In the genomic region with DNA sequence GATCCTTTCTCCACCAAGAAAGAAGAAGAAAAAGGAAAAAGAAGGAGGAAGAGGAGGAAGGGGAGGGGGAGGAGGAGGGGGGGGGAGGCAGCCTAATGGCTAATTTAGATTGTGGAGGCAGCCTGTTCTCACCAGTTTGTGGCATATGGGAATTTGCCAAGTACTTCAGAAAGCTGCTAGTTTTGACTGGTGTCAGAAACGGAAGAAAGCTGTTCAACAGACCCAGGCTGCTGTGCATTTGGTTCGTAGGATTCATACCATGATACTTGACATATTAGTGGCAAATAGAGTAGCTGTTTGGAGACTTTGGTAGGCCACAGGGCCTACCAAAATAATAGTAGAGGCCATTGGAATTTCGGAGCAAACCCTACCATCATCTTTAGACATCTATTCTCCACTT, we compare ENCODE assay signal across 20 mouse cellular contexts. TPM values are rescaled to one million over a fixed set of nuclear protein-coding genes. Genes with fewer than 3 reads are reported as not detected.
DNase-seq lines count a peak whose midpoint lies in the region; ATAC-seq and TF ChIP-seq lines count a peak whose summit lies in the region.
"Had no signal": no experiment of that assay in that cellular context is flagged by ENCODE, and none has a peak within 500 bp of the region (broad histone marks: within the 10 kb centered on the region; RNA-seq: fewer than 3 reads in every experiment).

No protein-coding gene starts in this region.

- H3K36me3 ChIP-seq in forebrain, postnatal 0 days (ENCODE audit: insufficient read depth), result no peaks in the 10 kb centered on the region
- no peaks in the 10 kb centered on the region for H3K36me3 ChIP-seq in forebrain, embryonic 13.5 days (ENCODE audit: poor library complexity, severe bottlenecking)
- H3K36me3 ChIP-seq in lung, postnatal 0 days (ENCODE audit: insufficient read depth, low read length), result no peaks in the 10 kb centered on the region
- H3K36me3 ChIP-seq: embryonic facial prominence, embryonic 13.5 days; forebrain, embryonic 15.5 days; heart, embryonic 15.5 days; hindbrain, embryonic 13.5 days had no signal

- no peak overlapping the region for H3K4me2 ChIP-seq in forebrain, postnatal 0 days (ENCODE audit: low read depth)
- no peak overlapping the region for H3K4me2 ChIP-seq in forebrain, embryonic 13.5 days
- no peak overlapping the region for H3K4me2 ChIP-seq in lung, postnatal 0 days (replicated peaks; ENCODE audit: low read depth, low read length)
- H3K4me2 ChIP-seq: embryonic facial prominence, embryonic 13.5 days; forebrain, embryonic 15.5 days; heart, embryonic 11.5 days; heart, embryonic 15.5 days; hindbrain, embryonic 13.5 days had no signal

- DNase-seq in forebrain, postnatal 0 days, result peak; percentile 10
- peak; percentile 15 for DNase-seq in layer of hippocampus, adult 11-12 months (ENCODE audit: low spot score)
- no peak for DNase-seq in layer of hippocampus, postnatal 25 days (ENCODE audit: extremely low spot score in 1 of 2, low spot score in 1 of 2)
- peak; percentile 40 for DNase-seq in lung, postnatal 0 days (ENCODE audit: low spot score)
- no peak for DNase-seq in lung, adult 18-20 months
- peak; percentile 6 to 26 for DNase-seq in lung, postnatal 4 days
- no peak for DNase-seq in spleen, adult 12 weeks (ENCODE audit: low spot score)
- DNase-seq: adrenal gland, postnatal 10 days; cerebellum, adult 18-20 months; cerebellum, adult 9-11 months; cerebellum, postnatal 36 days; gastrocnemius, postnatal 10 days; heart, adult 18-20 months; heart, postnatal 14 days had no signal

- H3K4me1 ChIP-seq in forebrain, postnatal 0 days (ENCODE audit: insufficient read depth), result peaks cover 3% of the 10 kb centered on the region; the same call in 1 of the 2 replicates
- H3K4me1 ChIP-seq in forebrain, embryonic 13.5 days, result peaks cover 4% of the 10 kb centered on the region; the same call in 1 of the 2 replicates
- H3K4me1 ChIP-seq in lung, postnatal 0 days (ENCODE audit: insufficient read depth, low read depth, low read length), result no peaks in the 10 kb centered on the region
- H3K4me1 ChIP-seq: embryonic facial prominence, embryonic 13.5 days; hindbrain, embryonic 13.5 days had no signal

- no peaks in the 10 kb centered on the region for H3K27me3 ChIP-seq in forebrain, postnatal 0 days (ENCODE audit: insufficient read depth, low read length)
- no peaks in the 10 kb centered on the region for H3K27me3 ChIP-seq in forebrain, embryonic 13.5 days
- H3K27me3 ChIP-seq in lung, postnatal 0 days (replicated peaks; ENCODE audit: insufficient read depth, low read length), result no peaks in the 10 kb centered on the region
- H3K27me3 ChIP-seq: embryonic facial prominence, embryonic 13.5 days; forebrain, embryonic 15.5 days; heart, embryonic 15.5 days; hindbrain, embryonic 13.5 days had no signal

- no peak for ATAC-seq in forebrain, postnatal 0 days
- no peak for ATAC-seq in forebrain, embryonic 13.5 days
- no peak for ATAC-seq in lung, postnatal 0 days
- ATAC-seq: forebrain, embryonic 15.5 days had no signal

- no peak for TF ChIP-seq EP300 in lung, postnatal 0 days (IDR thresholded peaks at IDR 0.05)

- H3K27ac ChIP-seq in forebrain, postnatal 0 days (ENCODE audit: low read depth, low read length), result no peak overlapping the region
- no peak overlapping the region for H3K27ac ChIP-seq in forebrain, embryonic 13.5 days
- H3K27ac ChIP-seq in lung, postnatal 0 days (ENCODE audit: low read length), result no peak overlapping the region
- H3K27ac ChIP-seq: embryonic facial prominence, embryonic 13.5 days; forebrain, embryonic 15.5 days; heart, embryonic 15.5 days; hindbrain, embryonic 13.5 days had no signal

- TF ChIP-seq CTCF in forebrain, postnatal 0 days (IDR thresholded peaks at IDR 0.05; ENCODE audit: low read depth), result no peak
- TF ChIP-seq CTCF in lung, postnatal 0 days (IDR thresholded peaks at IDR 0.05), result no peak

- no peak overlapping the region for H3K9ac ChIP-seq in forebrain, postnatal 0 days
- no peak overlapping the region for H3K9ac ChIP-seq in forebrain, embryonic 13.5 days
- no peak overlapping the region for H3K9ac ChIP-seq in lung, postnatal 0 days (replicated peaks; ENCODE audit: low read depth)
- H3K9ac ChIP-seq: embryonic facial prominence, embryonic 13.5 days; forebrain, embryonic 15.5 days; heart, embryonic 15.5 days; hindbrain, embryonic 13.5 days had no signal

- H3K4me3 ChIP-seq in forebrain, postnatal 0 days (ENCODE audit: low read depth, low read length), result no peak overlapping the region
- no peak overlapping the region for H3K4me3 ChIP-seq in forebrain, embryonic 13.5 days
- H3K4me3 ChIP-seq in lung, postnatal 0 days (ENCODE audit: low read depth, low read length), result no peak overlapping the region
- H3K4me3 ChIP-seq: embryonic facial prominence, embryonic 13.5 days; forebrain, embryonic 15.5 days; heart, embryonic 15.5 days; hindbrain, embryonic 13.5 days had no signal

- WGBS in forebrain, postnatal 0 days, result 77% methylated on average over 3 of the region's 3 CpGs
- WGBS in forebrain, embryonic 13.5 days, result 83% methylated on average over 3 of the region's 3 CpGs
- WGBS in lung, postnatal 0 days, result 59% methylated on average over 3 of the region's 3 CpGs

- no peaks in the 10 kb centered on the region for H3K9me3 ChIP-seq in forebrain, postnatal 0 days (ENCODE audit: low read length)
- H3K9me3 ChIP-seq in forebrain, embryonic 13.5 days (replicated peaks), result no peaks in the 10 kb centered on the region; the same call in 1 of the 2 replicates
- no peaks in the 10 kb centered on the region for H3K9me3 ChIP-seq in lung, postnatal 0 days (ENCODE audit: low read length)
- H3K9me3 ChIP-seq: embryonic facial prominence, embryonic 13.5 days; forebrain, embryonic 15.5 days; heart, embryonic 15.5 days; hindbrain, embryonic 13.5 days had no signal

RNA-seq across cellular contexts. Expression of a gene that starts 53.3 kb away (rescaled TPM):
- 159 and 177 TPM in 2 replicates for total RNA-seq in forebrain, postnatal 0 days (2014; rRNA removed)
- polyA plus RNA-seq in forebrain, postnatal 0 days (2015; fragmentation: Nextera tagmentation; extraction: Ambion mirVana), result 121 and 146 TPM in 2 replicates
- polyA plus RNA-seq in forebrain, embryonic 13.5 days (2015; fragmentation: Nextera tagmentation; extraction: Ambion mirVana), result 125 and 130 TPM in 2 replicates
- 100 to 1,000 TPM; 150 to 156 TPM for total RNA-seq in layer of hippocampus, postnatal 25 days (2021)
- polyA plus RNA-seq in lung, postnatal 0 days (2015; fragmentation: Nextera tagmentation; extraction: Ambion mirVana), result 108 and 109 TPM in 2 replicates

Comparison
In these comparisons a context has a peak if more than half of its experiments do, and no peak if none do; other contexts are left out.
1. DNase-seq: peak in forebrain, postnatal 0 days (single experiment), layer of hippocampus, adult 11-12 months (single experiment), lung, postnatal 0 days (single experiment) and lung, postnatal 4 days (2 of 2); none in layer of hippocampus, postnatal 25 days (0 of 2), lung, adult 18-20 months (0 of 2) and spleen, adult 12 weeks (single experiment).